Mouse (Mus musculus): Measurements from ENCODE around the gene Prdm16.
A peak's percentile ranks its signal among the peaks of the same experiment; 100 is the strongest.

Prdm16 gene

GRCm38 (mm10) chr4:154385208-154385607 lies 251.5 kb downstream of the Prdm16 start:
- DNase-seq (ENCODE audit: low read depth) = no peak

DNA sequence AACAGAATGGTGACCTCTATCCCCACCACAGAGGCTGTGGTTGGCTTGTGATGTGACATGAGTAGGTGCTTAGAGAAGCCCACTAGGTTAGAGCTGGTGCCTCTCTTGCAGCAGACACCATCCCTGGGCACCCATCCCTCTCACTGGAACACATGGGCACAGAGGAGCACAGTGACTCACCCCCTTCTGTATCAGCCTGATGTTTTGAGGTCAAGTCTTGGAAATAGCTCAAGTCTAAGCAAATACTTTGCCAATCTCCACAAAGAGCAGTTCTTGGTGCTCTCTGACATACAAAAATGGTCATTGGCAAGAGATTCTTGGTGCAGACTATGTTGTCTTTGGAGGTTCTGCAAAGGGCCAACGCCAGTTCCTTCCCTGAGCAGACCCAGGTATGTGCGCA lies 257.8 kb downstream of the Prdm16 start:
- no peak for DNase-seq (ENCODE audit: low read depth)

DNA sequence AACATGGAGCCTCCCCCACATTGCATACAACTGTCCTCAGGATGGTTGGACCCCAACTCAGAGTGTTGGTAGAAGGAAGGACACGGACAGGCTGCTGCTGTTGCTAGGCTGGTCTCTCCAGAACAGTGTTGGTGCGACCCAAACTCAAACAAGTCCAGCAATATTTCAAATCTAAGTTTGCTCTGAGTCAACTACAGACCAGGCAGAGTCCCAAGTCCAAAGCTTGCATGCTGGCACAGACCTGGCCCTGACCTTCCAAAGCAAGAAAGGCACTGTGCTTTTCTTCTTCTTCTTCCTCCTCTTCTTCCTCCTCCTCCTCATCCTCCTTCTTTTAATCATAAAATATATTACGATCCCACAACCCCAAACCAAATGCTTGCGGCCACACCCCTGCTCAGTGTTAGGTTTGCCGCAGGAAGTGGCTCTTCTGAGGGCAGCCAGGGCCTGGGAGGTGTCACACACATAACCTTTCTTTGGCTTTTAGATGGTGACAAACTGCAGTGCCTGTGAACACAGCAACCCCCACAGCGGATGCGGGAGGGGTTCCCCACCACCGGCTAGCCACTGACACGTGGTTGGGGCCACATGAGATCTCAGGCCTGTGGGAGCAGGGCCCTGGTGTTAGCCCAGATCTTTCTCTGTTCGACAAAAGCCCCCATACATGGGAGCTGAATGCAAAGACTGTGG lies 260.6 kb downstream of the Prdm16 start:
- DNase-seq (ENCODE audit: low read depth) = peak; percentile 63

GRCm38 (mm10) chr4:154371542-154372247 lies 265.0 kb downstream of the Prdm16 start:
- no peak for DNase-seq (ENCODE audit: low read depth)

DNA sequence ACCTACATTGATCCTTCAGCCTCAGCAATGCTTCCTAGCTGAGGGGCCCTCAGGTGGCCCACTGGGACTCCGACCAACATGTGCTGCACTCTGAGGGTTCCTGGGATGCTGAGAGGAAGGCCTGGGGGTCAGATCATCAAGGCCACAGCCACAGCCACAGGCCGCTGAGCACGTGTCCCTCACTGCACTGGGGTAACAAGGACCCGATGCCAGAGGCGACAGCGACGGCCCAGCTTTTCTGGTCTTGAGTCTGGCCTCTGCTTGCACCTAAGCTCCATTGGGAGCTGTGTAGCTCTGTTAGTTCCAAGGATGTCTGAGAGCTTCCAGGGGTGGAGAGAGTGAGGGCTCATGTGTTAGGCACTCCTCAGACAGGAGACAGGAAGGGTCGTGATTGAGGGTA lies 265.8 kb downstream of the Prdm16 start:
- no peak for DNase-seq (ENCODE audit: low read depth)

GRCm38 (mm10) chr4:154369089-154369488 lies 267.6 kb downstream of the Prdm16 start:
- DNase-seq (ENCODE audit: low read depth) = no peak

GRCm38 (mm10) chr4:154366836-154367235 lies 269.8 kb downstream of the Prdm16 start:
- DNase-seq (ENCODE audit: low read depth) = no peak

- DNase-seq (ENCODE audit: low read depth) = no peak
These were observed 271.9 kb downstream of the Prdm16 start for GRCm38 (mm10) chr4:154364752-154365151.

- DNase-seq (ENCODE audit: low read depth) = no peak
These were observed 275.8 kb downstream of the Prdm16 start for GRCm38 (mm10) chr4:154360850-154361249.

DNA sequence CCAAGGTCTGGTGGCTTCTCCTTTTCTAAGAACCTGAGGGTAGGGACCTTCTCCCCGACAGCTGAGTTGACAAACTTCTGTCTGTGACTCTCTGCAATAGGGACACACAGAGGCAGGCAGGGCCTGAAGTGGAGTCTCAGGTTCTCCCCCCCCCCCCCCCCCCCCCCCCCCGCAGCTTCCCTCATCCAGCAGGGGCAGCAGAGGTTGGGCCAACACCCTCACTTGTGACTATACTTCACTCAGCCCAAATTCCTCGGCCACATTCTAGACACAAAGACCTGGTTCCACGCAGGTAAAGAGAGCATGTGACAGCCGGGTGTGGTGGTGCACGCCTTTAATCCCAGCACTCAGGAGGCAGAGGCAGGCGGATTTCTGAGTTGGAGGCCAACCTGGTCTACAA lies 276.2 kb downstream of the Prdm16 start:
- no peak for DNase-seq (ENCODE audit: low read depth)

- DNase-seq (ENCODE audit: low read depth) = no peak
These were observed 276.8 kb downstream of the Prdm16 start for GRCm38 (mm10) chr4:154359762-154360300.

DNA sequence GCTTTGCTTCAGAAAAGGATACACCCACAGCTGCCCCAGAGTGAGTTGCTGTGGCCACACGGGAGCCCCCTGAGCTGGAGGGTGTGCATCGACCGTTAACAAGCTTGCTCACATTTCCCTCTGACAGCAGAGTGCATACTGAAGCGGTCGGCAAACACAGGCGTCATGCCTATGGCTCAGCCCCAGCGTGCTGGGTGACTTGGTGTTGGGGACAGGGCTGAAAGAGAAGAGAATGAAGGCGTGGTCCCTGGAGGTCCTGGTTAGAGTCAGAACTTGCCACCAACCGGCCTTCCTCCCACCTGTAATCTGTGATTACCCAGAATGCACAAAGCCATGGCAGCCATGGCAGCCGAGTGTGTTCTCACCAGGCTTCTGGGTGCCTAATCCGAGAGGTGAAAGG lies 277.9 kb downstream of the Prdm16 start:
- no peak for DNase-seq (ENCODE audit: low read depth)

- no peak for DNase-seq (ENCODE audit: low read depth)
These were observed 278.3 kb downstream of the Prdm16 start for GRCm38 (mm10) chr4:154358370-154358769.

- peak; percentile 22 for DNase-seq (ENCODE audit: low read depth)
These were observed 281.3 kb downstream of the Prdm16 start for GRCm38 (mm10) chr4:154355408-154355807.

- no peak for DNase-seq (ENCODE audit: low read depth)
These were observed 284.4 kb downstream of the Prdm16 start for GRCm38 (mm10) chr4:154352246-154352645.

DNA sequence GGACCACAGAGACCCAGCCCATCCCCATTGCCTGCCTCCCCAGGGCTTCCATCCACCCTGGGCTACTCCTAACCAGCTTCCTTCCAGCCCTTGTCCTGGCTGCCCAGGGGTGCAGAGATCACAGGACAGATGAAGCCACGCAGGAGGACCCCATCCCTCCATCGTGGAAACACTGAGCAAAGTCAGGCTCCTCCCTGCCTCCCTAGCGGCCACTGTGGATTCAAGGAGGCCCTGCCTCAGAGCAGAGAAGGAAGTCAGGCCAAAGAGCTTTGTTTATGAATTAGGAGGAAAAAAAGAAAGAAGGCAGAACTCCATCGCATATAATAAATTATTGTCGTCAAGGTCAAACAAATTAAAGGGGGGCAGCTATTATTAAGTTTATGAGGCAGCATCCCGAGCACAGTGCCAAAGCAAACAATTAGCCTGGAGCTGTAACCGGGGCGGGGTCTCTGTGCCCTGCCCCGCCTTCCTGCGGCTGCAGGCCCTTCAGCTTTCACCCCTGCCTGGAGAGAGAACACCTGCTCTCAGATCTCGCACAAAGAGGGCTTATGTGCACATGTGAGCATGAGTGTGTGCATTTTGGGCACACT lies 288.4 kb downstream of the Prdm16 start:
- DNase-seq (ENCODE audit: low read depth) = no peak

- no peak for DNase-seq (ENCODE audit: low read depth)
These were observed 289.7 kb downstream of the Prdm16 start for GRCm38 (mm10) chr4:154346731-154347522.

GRCm38 (mm10) chr4:154336650-154337049 lies 300.0 kb downstream of the Prdm16 start:
- no peak for DNase-seq (ENCODE audit: low read depth)

DNA sequence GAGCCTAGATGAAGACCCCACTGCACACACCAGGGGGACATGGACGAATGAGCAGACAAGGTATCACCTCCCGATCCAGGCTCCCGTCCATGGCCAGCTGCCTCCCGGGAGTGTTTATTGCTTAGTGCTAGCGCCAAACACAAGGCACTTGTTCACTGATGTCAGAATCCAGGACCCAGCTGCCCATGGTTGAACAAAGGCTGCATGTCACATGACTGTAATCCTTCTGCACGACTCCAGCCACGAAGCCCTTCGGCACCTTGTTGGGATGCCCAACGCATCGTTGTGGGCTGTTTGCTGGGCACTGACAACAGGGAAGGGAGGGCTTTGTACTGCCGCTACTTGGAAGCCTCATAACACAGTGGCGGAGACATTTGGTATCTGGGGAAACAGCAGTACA lies 300.9 kb downstream of the Prdm16 start, which contains the start of gene B230104I21Rik:
B230104I21Rik (plus strand) TSS at position 367 of the 400 bp plus-strand sequence.
- no peak for DNase-seq (ENCODE audit: low read depth)

GRCm38 (mm10) chr4:154334699-154335402 lies 301.8 kb downstream of the Prdm16 start:
- peak; percentile 72 for DNase-seq (ENCODE audit: low read depth)

GRCm38 (mm10) chr4:154333300-154333699 lies 303.4 kb downstream of the Prdm16 start:
- no peak for DNase-seq (ENCODE audit: low read depth)

Data from induced T-regulatory cell, adult 2 months (primary cell).